Mouse (Mus musculus) heart, adult 10 weeks (tissue): ENCODE measurements around the gene Gpr180. TPM values are rescaled to one million over a fixed set of nuclear protein-coding genes. Genes with fewer than 3 reads are reported as not detected.

Source experiments
- polyA plus RNA-seq: library from polyadenylated mRNA; stranded (reverse); fragments of 350-450 nt; fragmentation: Illumina TruSeq; extraction: RNeasy Lipid Tissue Mini Kit (QIAGEN cat#74804); gene quantifications from one replicate; pipeline ENCODE4 v1.2.3, GENCODE M21; 2014; ENCODE audit warnings: low read depth, low replicate concordance

The Gpr180 gene
- polyA plus RNA-seq: 21.8 TPM

GRCm38 (mm10) chr14:118136744-118137452 is at the start of gene Gpr180:
Gpr180 (plus strand) TSS chr14:118137158.

GRCm38 (mm10) chr14:118132642-118132977 is 4.3 kb upstream of the Gpr180 start, which contains the start of gene Tgds:
Tgds (minus strand) TSS chr14:118132755.

Other genes starting within 250 kb of the Gpr180 start
- gene Dct, start 84.9 kb upstream of the Gpr180 start, polyA plus RNA-seq: 4.8 TPM
- 12.0 TPM for gene Tgds, start 4.4 kb upstream of the Gpr180 start, polyA plus RNA-seq
- not detected for gene Sox21, start 99.9 kb downstream of the Gpr180 start, polyA plus RNA-seq
- not detected for gene Gm9376, start 129.8 kb downstream of the Gpr180 start, polyA plus RNA-seq